Mouse (Mus musculus) forebrain, embryonic 13.5 days (tissue): ENCODE results near the gene Bach2. TPM values are rescaled to one million over a fixed set of nuclear protein-coding genes. Genes with fewer than 3 reads are reported as not detected.

ENCODE experiments used
- ATAC-seq: fragments of 200-750 bp; cut with Nextera tagmentation; 2 replicates; pipeline ENCODE4 v1.8.0; 2017
- H3K27ac ChIP-seq: fragments of 300-500 bp; sonication (generic); 2 replicates; pipeline ENCODE4 v1.5.1; 2015; ENCODE audit warnings: inconsistent platforms, mild to moderate bottlenecking, moderate library complexity
- H3K27me3 ChIP-seq: fragments of 300-500 bp; sonication (generic); 2 replicates; pipeline ENCODE4 v1.6.1; 2015; ENCODE audit warnings: mild to moderate bottlenecking, inconsistent platforms
- H3K36me3 ChIP-seq: fragments of 300-500 bp; sonication (generic); 2 replicates; pipeline ENCODE4 v1.6.1; 2015; ENCODE audit warnings: mild to moderate bottlenecking, inconsistent platforms; ENCODE audit not compliant: poor library complexity, severe bottlenecking
- H3K4me1 ChIP-seq: fragments of 300-500 bp; sonication (generic); 2 replicates; pipeline ENCODE4 v1.6.1; 2015; ENCODE audit warnings: inconsistent platforms
- H3K4me2 ChIP-seq: fragments of 300-500 bp; sonication (generic); 2 replicates; pipeline ENCODE4 v1.6.1; 2015; ENCODE audit warnings: inconsistent platforms, mild to moderate bottlenecking, moderate library complexity
- H3K4me3 ChIP-seq: fragments of 300-500 bp; sonication (generic); 2 replicates; pipeline ENCODE4 v1.5.1; 2015; ENCODE audit warnings: mild to moderate bottlenecking, inconsistent platforms
- H3K9ac ChIP-seq: fragments of 300-500 bp; sonication (generic); 2 replicates; pipeline ENCODE4 v1.6.1; 2015; ENCODE audit warnings: mild to moderate bottlenecking, inconsistent platforms
- H3K9me3 ChIP-seq: fragments of 300-500 bp; sonication (generic); replicated peaks from 2 replicates; pipeline ENCODE4 v1.6.1; 2016; ENCODE audit warnings: inconsistent platforms
- WGBS: fragments of 180-500 bp; shearing (Covaris S2); methylation state at CpG from one replicate; pipeline ENCODE4 v1.1.7; 2015; 5-methylcytosine and 5-hydroxymethylcytosine counted together
- polyA plus RNA-seq: library from polyadenylated mRNA; unstranded; fragments of >200 nt; fragmentation: Nextera tagmentation; extraction: Ambion mirVana; gene quantifications from 2 replicates; pipeline ENCODE4 v1.2.1, GENCODE M21; 2015

The Bach2 gene
- polyA plus RNA-seq, 1 experiment from 2014 or later, result 26.2 TPM

GRCm38 (mm10) chr4:32245586-32245985 is 7.0 kb downstream of the Bach2 start:
- H3K9ac ChIP-seq, result no peak overlapping the region
- H3K4me1 ChIP-seq, result peaks cover 88% of the 10 kb centered on the region
- H3K4me3 ChIP-seq, result no peak overlapping the region
- 81% methylated on average over 6 of the region's 6 CpGs for WGBS
- no peak overlapping the region for H3K4me2 ChIP-seq
- H3K9me3 ChIP-seq, result no peaks in the 10 kb centered on the region
- H3K27me3 ChIP-seq, result no peaks in the 10 kb centered on the region
- H3K36me3 ChIP-seq, result peaks cover 7% of the 10 kb centered on the region; the same call in 1 of the 2 replicates
- no peak for ATAC-seq
- H3K27ac ChIP-seq, result no peak overlapping the region

DNA sequence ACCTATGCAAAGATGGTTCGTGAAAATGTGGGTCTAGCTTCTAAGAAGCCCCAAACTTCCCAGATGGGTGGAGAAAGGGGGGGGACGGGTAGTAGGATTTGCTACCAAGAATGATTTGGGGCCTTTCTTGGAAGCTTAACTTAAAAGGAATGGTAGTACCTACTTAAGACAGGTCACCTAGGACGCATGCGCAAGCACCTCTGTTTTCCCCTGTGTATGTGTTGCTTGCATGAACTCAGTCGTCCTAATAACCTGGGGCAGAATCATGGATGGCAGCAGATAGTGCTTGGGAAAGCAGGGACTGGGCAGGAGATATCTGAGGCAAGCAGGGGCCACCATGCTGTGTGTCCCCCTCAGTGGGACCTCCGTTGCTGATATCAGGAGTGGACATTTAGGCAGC is 7.4 kb downstream of the Bach2 start:
- Histone ChIP-seq H3K4me3 (no peak overlapping the region), H3K9me3 (no peaks in the 10 kb centered on the region), H3K27me3 (no peaks in the 10 kb centered on the region), H3K9ac (no peak overlapping the region), H3K27ac (peak overlapping the region; percentile 44; the same call in 1 of the 2 replicates), H3K4me2 (no peak overlapping the region), H3K4me1 (peaks cover 88% of the 10 kb centered on the region), H3K36me3 (peaks cover 7% of the 10 kb centered on the region; the same call in 1 of the 2 replicates)
- no peak for ATAC-seq
- 79% methylated on average over 6 of the region's 6 CpGs for WGBS

DNA sequence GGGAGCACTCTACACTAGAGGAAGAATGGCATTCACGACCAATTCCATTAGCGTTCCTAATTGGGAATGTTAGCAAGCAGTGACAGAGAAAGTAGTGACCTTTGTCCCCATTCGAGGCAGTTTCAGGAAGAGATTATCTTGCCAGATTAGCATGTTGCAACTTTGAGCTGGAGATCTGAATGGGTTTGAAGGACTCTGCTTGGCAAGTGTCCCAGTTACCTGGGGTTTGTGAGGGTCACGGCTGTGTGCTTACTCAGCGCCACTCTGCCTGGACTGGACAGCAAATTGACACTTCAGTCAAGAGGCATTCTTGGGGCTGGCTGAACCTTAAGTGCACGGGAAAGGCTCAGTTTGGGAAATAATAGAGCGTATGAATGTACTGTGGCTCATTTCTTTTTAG is 8.2 kb downstream of the Bach2 start:
- Histone ChIP-seq H3K4me3 (no peak overlapping the region), H3K36me3 (peaks cover 7% of the 10 kb centered on the region; the same call in 1 of the 2 replicates), H3K27me3 (no peaks in the 10 kb centered on the region), H3K4me2 (no peak overlapping the region), H3K9me3 (no peaks in the 10 kb centered on the region), H3K4me1 (peaks cover 87% of the 10 kb centered on the region), H3K9ac (no peak overlapping the region), H3K27ac (peak overlapping the region; percentile 44)
- ATAC-seq, result no peak
- 13% methylated on average over 7 of the region's 7 CpGs for WGBS

DNA sequence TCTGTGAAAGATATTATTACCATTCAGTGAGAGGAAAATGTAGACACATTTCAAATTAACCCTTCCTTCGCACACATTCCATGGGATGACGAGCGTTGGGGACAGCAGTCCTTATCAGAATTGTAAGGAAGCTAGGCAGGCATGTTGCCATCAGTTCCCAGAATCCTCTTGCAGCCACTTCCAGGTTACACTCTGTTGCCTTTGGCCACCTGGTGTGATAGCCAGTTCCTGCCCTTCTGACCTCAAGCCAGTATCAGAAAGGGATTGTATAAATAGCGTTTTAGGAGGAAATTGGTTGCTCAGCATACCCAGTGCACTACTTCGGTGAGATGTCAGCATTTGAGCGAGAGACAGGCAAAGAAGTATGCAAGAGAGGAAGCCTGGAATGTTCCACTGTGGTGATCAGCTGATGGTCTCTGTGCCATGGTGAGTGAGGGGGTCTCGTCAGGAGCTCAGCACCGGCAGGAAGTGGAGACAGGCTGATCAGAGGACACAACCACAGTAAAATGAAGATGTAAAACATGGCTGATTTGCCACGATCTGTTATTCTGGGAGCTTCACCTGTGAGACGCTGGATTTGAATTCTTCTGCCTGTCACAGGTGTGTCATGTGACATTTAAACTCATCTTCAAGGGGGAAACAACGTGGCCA is 9.0 kb downstream of the Bach2 start:
- H3K4me3 ChIP-seq, result no peak overlapping the region
- ATAC-seq, result no peak
- H3K9ac ChIP-seq, result peak overlapping the region; percentile 38; the same call in 1 of the 2 replicates
- WGBS, result 71% methylated on average over 11 of the region's 11 CpGs
- H3K36me3 ChIP-seq, result peaks cover 7% of the 10 kb centered on the region; the same call in 1 of the 2 replicates
- no peak overlapping the region; the same call in 1 of the 2 replicates for H3K4me2 ChIP-seq
- peaks cover 87% of the 10 kb centered on the region for H3K4me1 ChIP-seq
- H3K27ac ChIP-seq, result peak overlapping the region; percentile 46; the same call in 1 of the 2 replicates
- H3K9me3 ChIP-seq, result no peaks in the 10 kb centered on the region
- no peaks in the 10 kb centered on the region for H3K27me3 ChIP-seq

DNA sequence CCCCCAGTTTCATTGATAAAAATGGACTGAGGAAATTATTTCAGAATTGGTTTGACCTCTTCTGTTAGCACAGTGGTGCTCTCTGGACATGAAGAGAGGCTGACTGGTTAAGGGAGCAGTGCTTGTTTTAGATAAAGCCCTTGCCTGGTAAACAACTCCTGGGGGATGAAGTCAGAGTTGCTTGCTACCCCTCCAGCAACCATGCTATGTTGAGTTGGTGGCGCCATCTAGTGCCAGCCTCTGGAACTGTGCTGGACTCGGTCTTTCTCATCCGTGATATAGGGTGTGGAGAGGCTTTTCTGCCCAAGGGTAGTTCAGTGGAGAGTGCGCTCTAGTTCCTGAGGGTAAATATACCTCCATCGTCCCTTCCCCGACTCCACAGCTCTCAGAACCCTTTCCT is 9.6 kb downstream of the Bach2 start:
- Histone ChIP-seq H3K4me3 (no peak overlapping the region), H3K4me2 (peak overlapping the region; percentile 18), H3K36me3 (peaks cover 7% of the 10 kb centered on the region; the same call in 1 of the 2 replicates), H3K9me3 (no peaks in the 10 kb centered on the region), H3K27ac (peak overlapping the region; percentile 48), H3K9ac (peak overlapping the region; percentile 23; the same call in 1 of the 2 replicates), H3K4me1 (peaks cover 81% of the 10 kb centered on the region), H3K27me3 (no peaks in the 10 kb centered on the region)
- 32% methylated on average over 6 of the region's 6 CpGs for whole genome bisulfite sequencing
- no peak for ATAC-seq

DNA sequence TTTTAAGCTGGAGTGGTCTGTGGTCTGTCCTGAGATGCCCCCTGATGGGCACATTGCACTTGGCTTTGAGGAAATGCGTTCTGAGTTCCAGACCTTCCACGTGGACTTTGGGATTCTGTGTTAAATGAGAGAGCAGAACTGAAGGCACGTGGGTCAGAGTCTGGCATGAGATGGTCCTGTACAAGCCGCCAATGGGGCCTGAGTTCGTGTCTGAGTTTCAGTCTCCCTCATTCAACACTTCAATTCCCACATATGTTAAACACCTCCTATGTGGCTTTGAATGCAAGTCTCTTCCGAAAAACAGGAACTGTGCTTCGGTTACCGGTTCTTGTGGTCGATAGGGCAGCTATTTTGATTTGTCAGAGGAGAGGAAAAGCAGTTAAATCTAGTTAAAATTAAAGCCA is 10.4 kb downstream of the Bach2 start:
- WGBS, result 39% methylated on average over 9 of the region's 9 CpGs
- Histone ChIP-seq H3K4me2 (peak overlapping the region; percentile 18), H3K36me3 (peaks cover 7% of the 10 kb centered on the region; the same call in 1 of the 2 replicates), H3K4me1 (peaks cover 75% of the 10 kb centered on the region), H3K27me3 (no peaks in the 10 kb centered on the region), H3K4me3 (no peak overlapping the region), H3K9ac (no peak overlapping the region), H3K9me3 (no peaks in the 10 kb centered on the region), H3K27ac (peak overlapping the region; percentile 48; the same call in 1 of the 2 replicates)
- no peak for ATAC-seq

GRCm38 (mm10) chr4:32249748-32250332 is 11.2 kb downstream of the Bach2 start:
- Histone ChIP-seq H3K4me1 (peaks cover 71% of the 10 kb centered on the region), H3K36me3 (no peaks in the 10 kb centered on the region; the same call in 1 of the 2 replicates), H3K9me3 (no peaks in the 10 kb centered on the region), H3K27me3 (no peaks in the 10 kb centered on the region), H3K4me3 (no peak overlapping the region), H3K9ac (peak overlapping the region; percentile 59), H3K27ac (peak overlapping the region; percentile 83; the same call in 1 of the 2 replicates), H3K4me2 (peak overlapping the region; percentile 51)
- WGBS, result 62% methylated on average over 15 of the region's 15 CpGs
- 0 out of 2 replicates have a peak, but pooled peaks have one; percentile 22 for ATAC-seq

DNA sequence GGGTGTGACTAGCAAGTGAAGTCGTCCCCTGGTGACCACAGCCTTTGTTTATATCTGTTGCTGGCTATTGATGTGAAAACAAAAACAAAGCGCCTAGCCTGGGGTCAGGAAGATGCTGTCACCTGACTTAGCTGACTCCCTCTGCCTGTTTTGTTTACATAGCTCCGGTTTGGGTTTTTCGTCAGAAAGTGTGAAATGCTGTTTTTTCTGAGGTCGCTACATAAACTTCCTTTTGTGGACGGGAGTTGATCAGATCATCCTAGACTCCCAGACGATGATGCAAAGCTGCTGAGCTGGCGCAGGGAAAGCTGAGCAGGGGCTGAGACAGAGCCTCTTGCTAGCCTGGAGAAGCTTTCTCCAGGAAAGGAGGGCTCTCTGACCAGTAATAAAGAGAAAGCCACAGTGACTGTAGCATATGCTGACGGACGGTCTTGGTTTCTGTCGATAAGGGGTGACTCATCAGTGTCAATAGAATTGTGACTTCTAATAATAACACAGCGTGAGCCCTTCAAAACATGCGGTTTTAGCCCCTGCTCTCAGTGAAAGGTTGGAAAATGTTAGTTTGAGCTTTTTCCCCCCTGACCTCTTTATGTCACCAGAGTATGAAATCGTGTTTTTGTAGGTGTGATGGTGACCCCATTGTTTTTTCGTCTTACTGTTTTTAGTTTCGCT is 11.9 kb downstream of the Bach2 start:
- 4% methylated on average over 16 of the region's 16 CpGs for WGBS
- Histone ChIP-seq H3K27me3 (no peaks in the 10 kb centered on the region), H3K4me3 (peak overlapping the region; percentile 20), H3K36me3 (no peaks in the 10 kb centered on the region), H3K27ac (peak overlapping the region; percentile 83), H3K4me1 (peaks cover 71% of the 10 kb centered on the region), H3K9me3 (no peaks in the 10 kb centered on the region), H3K4me2 (peak overlapping the region; percentile 51), H3K9ac (peak overlapping the region; percentile 59)
- peak; percentile 5; the same call in 1 of the 2 replicates for ATAC-seq

DNA sequence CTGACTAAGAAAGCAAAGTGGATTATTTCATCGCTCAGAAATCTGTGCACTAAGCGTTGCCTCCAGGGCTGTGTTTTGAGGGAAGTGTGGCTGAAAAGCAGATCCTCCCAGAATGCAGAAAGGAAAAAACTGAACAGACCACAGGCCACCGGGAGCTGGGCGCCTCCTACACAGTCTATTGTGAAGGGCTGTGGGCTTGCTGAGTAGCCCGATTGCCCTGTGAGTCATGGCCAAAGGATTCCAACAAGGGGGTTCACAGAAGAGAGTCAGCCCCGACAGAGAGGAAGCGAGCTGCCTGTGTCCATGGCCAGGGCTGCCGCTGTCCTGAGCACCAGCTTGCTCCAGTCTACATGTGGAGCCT is 12.4 kb downstream of the Bach2 start:
- Histone ChIP-seq H3K4me2 (peak overlapping the region; percentile 51), H3K4me3 (peak overlapping the region; percentile 20; the same call in 1 of the 2 replicates), H3K27me3 (no peaks in the 10 kb centered on the region), H3K9me3 (no peaks in the 10 kb centered on the region), H3K36me3 (no peaks in the 10 kb centered on the region), H3K27ac (peak overlapping the region; percentile 83), H3K9ac (peak overlapping the region; percentile 59), H3K4me1 (peaks cover 68% of the 10 kb centered on the region)
- peak; percentile 64 for ATAC-seq
- 2% methylated on average over 8 of the region's 8 CpGs for WGBS

DNA sequence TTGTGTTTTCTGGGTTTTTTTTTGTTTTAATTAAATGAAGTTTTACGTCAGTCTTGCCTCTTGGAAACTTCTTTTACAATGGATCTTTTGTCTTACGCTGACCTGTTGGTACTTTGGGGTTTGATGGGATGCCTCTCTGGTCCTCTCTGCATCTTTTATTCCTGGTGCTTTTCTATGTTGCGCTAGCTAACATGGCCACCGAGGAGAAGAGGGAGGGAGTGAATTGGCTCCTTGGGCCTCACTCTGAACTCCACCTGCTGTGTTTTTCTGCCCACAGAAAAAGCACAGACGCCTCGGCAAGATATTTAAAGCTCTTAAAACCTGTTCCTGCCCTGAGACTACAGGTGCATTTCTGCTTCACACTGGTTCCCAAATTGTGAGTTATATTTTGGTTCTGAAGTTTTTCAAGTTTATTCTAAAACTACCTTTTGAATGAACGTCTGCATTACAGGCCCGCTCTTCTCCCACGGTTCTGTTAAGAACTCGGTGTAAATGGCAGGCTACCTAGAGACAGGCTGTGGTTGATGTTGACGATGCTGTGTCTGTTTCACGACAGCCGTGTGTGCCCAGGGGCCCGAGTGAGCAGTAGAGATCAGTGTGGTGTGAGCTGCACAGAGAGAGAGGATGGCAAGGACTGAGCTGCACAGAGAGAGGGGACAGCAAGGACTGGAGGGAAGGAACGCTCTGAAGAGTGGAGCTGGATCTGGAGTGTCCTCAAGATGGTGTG is 13.5 kb downstream of the Bach2 start:
- Histone ChIP-seq H3K4me3 (no peak overlapping the region), H3K27ac (peak overlapping the region; percentile 33), H3K36me3 (no peaks in the 10 kb centered on the region), H3K27me3 (no peaks in the 10 kb centered on the region), H3K9me3 (no peaks in the 10 kb centered on the region), H3K9ac (0 out of 2 replicates have a peak overlapping the region, but pooled peaks have one; percentile 18), H3K4me2 (peak overlapping the region; percentile 8), H3K4me1 (peaks cover 57% of the 10 kb centered on the region)
- ATAC-seq, result no peak
- WGBS, result 28% methylated on average over 15 of the region's 15 CpGs

DNA sequence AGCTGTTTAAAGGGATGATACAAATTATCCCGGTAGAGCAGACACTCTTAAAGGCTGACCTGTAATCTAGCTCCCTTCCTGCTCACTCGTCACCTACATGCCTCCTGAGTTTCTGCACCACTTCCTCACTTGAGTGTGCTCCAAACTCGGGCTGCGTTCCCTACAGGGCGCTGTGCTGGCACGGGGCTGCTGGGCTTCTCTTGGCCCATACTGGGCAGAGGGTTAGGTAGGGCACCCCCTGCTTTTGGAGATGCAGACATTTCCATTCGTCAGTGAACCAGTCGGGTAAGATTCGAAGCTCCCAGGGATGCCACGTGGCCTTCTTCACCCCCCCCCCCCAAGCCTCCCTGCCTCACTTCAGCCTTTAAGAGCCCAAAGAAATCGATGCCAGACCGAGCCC is 19.1 kb downstream of the Bach2 start:
- no peaks in the 10 kb centered on the region for H3K27me3 ChIP-seq
- ATAC-seq, result no peak
- H3K9ac ChIP-seq, result no peak overlapping the region
- no peak overlapping the region for H3K4me3 ChIP-seq
- 82% methylated on average over 12 of the region's 12 CpGs for WGBS
- H3K36me3 ChIP-seq, result 0 out of 2 replicates have a peak, but pooled peaks cover 5% of the 10 kb centered on the region
- peaks cover 3% of the 10 kb centered on the region; the same call in 1 of the 2 replicates for H3K4me1 ChIP-seq
- H3K4me2 ChIP-seq, result no peak overlapping the region
- H3K27ac ChIP-seq, result no peak overlapping the region
- H3K9me3 ChIP-seq, result no peaks in the 10 kb centered on the region
